Mouse (Mus musculus) heart, postnatal 0 days (tissue): ENCODE measurements at regions not wholly inside any gene's neighbourhood (a gene's known extent, or its start where the extent isn't known, plus 50 kb on each side); places are given as distances from the start of the nearest gene placed in this dataset.

Source experiments
- ATAC-seq: fragments of 200-750 bp; cut with Nextera tagmentation; 2 replicates; pipeline ENCODE4 v1.8.0; 2017; ENCODE audit warnings: low read depth, moderate number of reproducible peaks, moderate library complexity; ENCODE audit not compliant: insufficient read depth
- DNase-seq: peaks from one replicate; pipeline ENCODE4 v3.0.0-alpha.2; 2016; ENCODE audit warnings: low spot score
- H3K27ac ChIP-seq: fragments of 300-500 bp; sonication (generic); 2 replicates; pipeline ENCODE4 v1.5.1; 2014; ENCODE audit warnings: low read depth, mild to moderate bottlenecking
- H3K27me3 ChIP-seq: fragments of 300-500 bp; sonication (generic); 2 replicates; pipeline ENCODE4 v1.6.1; 2014; ENCODE audit warnings: low read length, mixed read lengths; ENCODE audit not compliant: control insufficient read depth, insufficient read depth
- H3K36me3 ChIP-seq: fragments of 300-500 bp; sonication (generic); replicated peaks from 2 replicates; pipeline ENCODE4 v1.6.1; 2014; ENCODE audit warnings: low read length, mixed read lengths; ENCODE audit not compliant: control insufficient read depth, insufficient read depth
- H3K4me1 ChIP-seq: fragments of 300-500 bp; sonication (generic); 2 replicates; pipeline ENCODE4 v1.6.1; 2014; ENCODE audit warnings: antibody characterized with exemption; ENCODE audit not compliant: control insufficient read depth, insufficient read depth
- H3K4me2 ChIP-seq: fragments of 300-500 bp; sonication (generic); 2 replicates; pipeline ENCODE4 v1.6.1; 2014; ENCODE audit warnings: low read depth, mild to moderate bottlenecking, low read length, moderate library complexity
- H3K4me3 ChIP-seq: fragments of 300-500 bp; sonication (generic); 2 replicates; pipeline ENCODE4 v1.5.1; 2014; ENCODE audit warnings: low read depth, low read length
- H3K9ac ChIP-seq: fragments of 300-500 bp; sonication (generic); replicated peaks from 2 replicates; pipeline ENCODE4 v1.6.1; 2014; ENCODE audit warnings: low read depth, low read length, mixed read lengths
- H3K9me3 ChIP-seq: fragments of 300-500 bp; sonication (generic); replicated peaks from 2 replicates; pipeline ENCODE4 v1.6.1; 2016; ENCODE audit warnings: low read length; ENCODE audit not compliant: control insufficient read depth
- CTCF ChIP-seq: IDR thresholded peaks from 2 replicates; pipeline ENCODE4 v1.5.1; 2016; ENCODE audit warnings: antibody characterized with exemption, control low read depth, low read depth
- EP300 ChIP-seq: IDR thresholded peaks from 2 replicates; pipeline ENCODE4 v1.6.1; 2016; ENCODE audit warnings: antibody characterized with exemption, low read depth
- WGBS: fragments of 180-500 bp; shearing (Covaris S2); extraction: QIAGEN DNeasy Blood & Tissue Kit; methylation state at CpG from one replicate; pipeline ENCODE4 v1.1.7; 2014; 5-methylcytosine and 5-hydroxymethylcytosine counted together

GRCm38 (mm10) chr4:105365076-105365475 lies 207.9 kb downstream of the Plpp3 start:
- Histone ChIP-seq H3K4me3 (no peak overlapping the region), H3K27ac (peak overlapping the region; percentile 85), H3K9ac (no peak overlapping the region), H3K4me1 (peaks cover 14% of the 10 kb centered on the region), H3K4me2 (no peak overlapping the region), H3K36me3 (no peaks in the 10 kb centered on the region), H3K27me3 (no peaks in the 10 kb centered on the region), H3K9me3 (no peaks in the 10 kb centered on the region)
- 0 out of 2 replicates have a peak, but pooled peaks have one; percentile 27 for ATAC-seq
- 74% methylated on average over 5 of the region's 5 CpGs for WGBS
- no peak for DNase-seq
- no peak for TF ChIP-seq EP300
- TF ChIP-seq CTCF = no peak

DNA sequence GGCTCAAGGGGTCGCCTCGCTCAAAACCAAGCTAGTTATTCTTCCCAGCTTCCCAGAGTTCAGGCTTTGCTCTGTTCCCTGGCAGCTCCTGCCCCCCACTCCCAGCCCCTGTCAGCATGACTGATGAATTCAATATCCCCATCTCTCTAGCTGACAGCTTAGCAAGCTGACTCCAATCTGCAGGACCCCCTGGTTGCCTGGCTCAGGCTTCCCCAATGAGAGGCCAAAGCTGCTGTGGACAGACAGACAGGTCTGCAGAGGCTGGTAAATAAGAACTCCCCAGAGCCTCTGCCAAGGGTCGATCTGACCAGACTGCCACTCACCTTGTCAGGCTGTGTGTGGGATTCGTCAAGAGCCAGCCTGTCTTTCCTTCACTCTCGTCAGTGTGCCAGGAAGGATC lies 219.4 kb downstream of the Plpp3 start:
- no peak for TF ChIP-seq CTCF
- no peak for TF ChIP-seq EP300
- H3K4me3 ChIP-seq = no peak overlapping the region
- no peak for DNase-seq
- H3K27ac ChIP-seq = no peak overlapping the region; the same call in 1 of the 2 replicates
- no peaks in the 10 kb centered on the region for H3K36me3 ChIP-seq
- H3K9me3 ChIP-seq = no peaks in the 10 kb centered on the region
- 43% methylated on average over 5 of the region's 5 CpGs for WGBS
- no peaks in the 10 kb centered on the region for H3K27me3 ChIP-seq
- H3K9ac ChIP-seq = no peak overlapping the region
- no peak for ATAC-seq
- no peak overlapping the region for H3K4me2 ChIP-seq
- no peaks in the 10 kb centered on the region for H3K4me1 ChIP-seq

GRCm38 (mm10) chr4:105377469-105378187 lies 220.5 kb downstream of the Plpp3 start:
- WGBS = 64% methylated on average over 11 of the region's 11 CpGs
- Histone ChIP-seq H3K9ac (no peak overlapping the region), H3K27me3 (no peaks in the 10 kb centered on the region), H3K4me3 (no peak overlapping the region), H3K27ac (peak overlapping the region; percentile 74), H3K36me3 (no peaks in the 10 kb centered on the region), H3K9me3 (no peaks in the 10 kb centered on the region), H3K4me1 (no peaks in the 10 kb centered on the region), H3K4me2 (no peak overlapping the region)
- ATAC-seq (peak; percentile 44; the same call in 1 of the 2 replicates), DNase-seq (peak; percentile 19)
- TF ChIP-seq EP300 = no peak
- TF ChIP-seq CTCF = no peak

GRCm38 (mm10) chr4:105384826-105385225 lies 227.7 kb downstream of the Plpp3 start:
- ATAC-seq (no peak), DNase-seq (no peak)
- H3K4me2 ChIP-seq = no peak overlapping the region
- WGBS = 85% methylated on average over 3 of the region's 3 CpGs
- TF ChIP-seq EP300 (no peak), CTCF (no peak)
- no peak overlapping the region for H3K4me3 ChIP-seq
- H3K4me1 ChIP-seq = no peaks in the 10 kb centered on the region
- H3K27ac ChIP-seq = no peak overlapping the region
- H3K36me3 ChIP-seq = no peaks in the 10 kb centered on the region
- H3K9ac ChIP-seq = no peak overlapping the region
- no peaks in the 10 kb centered on the region for H3K27me3 ChIP-seq
- no peaks in the 10 kb centered on the region for H3K9me3 ChIP-seq

- H3K9me3 ChIP-seq = no peaks in the 10 kb centered on the region
- ATAC-seq (no peak), DNase-seq (no peak)
- no peak overlapping the region for H3K27ac ChIP-seq
- no peak for TF ChIP-seq EP300
- no peak for TF ChIP-seq CTCF
- H3K9ac ChIP-seq = no peak overlapping the region
- H3K4me3 ChIP-seq = no peak overlapping the region
- H3K36me3 ChIP-seq = no peaks in the 10 kb centered on the region
- H3K4me1 ChIP-seq = no peaks in the 10 kb centered on the region
- WGBS = 77% methylated on average over 5 of the region's 5 CpGs
- no peaks in the 10 kb centered on the region for H3K27me3 ChIP-seq
- H3K4me2 ChIP-seq = no peak overlapping the region
Measured at GRCm38 (mm10) chr4:105385481-105385880, 228.3 kb downstream of the Plpp3 start.

GRCm38 (mm10) chr4:105390378-105390777 lies 233.2 kb downstream of the Plpp3 start:
- ATAC-seq (no peak), DNase-seq (peak; percentile 59)
- Histone ChIP-seq H3K36me3 (no peaks in the 10 kb centered on the region), H3K4me1 (peaks cover 4% of the 10 kb centered on the region), H3K4me3 (no peak overlapping the region), H3K9ac (no peak overlapping the region), H3K27ac (no peak overlapping the region), H3K27me3 (no peaks in the 10 kb centered on the region), H3K9me3 (no peaks in the 10 kb centered on the region), H3K4me2 (no peak overlapping the region)
- 20% methylated on average over 5 of the region's 5 CpGs for WGBS
- TF ChIP-seq CTCF (no peak), EP300 (no peak)
